Mouse (Mus musculus): ENCODE results near the gene Kif3c. TPM values are rescaled to one million over a fixed set of nuclear protein-coding genes. Genes with fewer than 3 reads are reported as not detected.

The Kif3c gene
- polyA plus RNA-seq, 1 experiment from 2014 or later = 66.9 TPM

- Histone ChIP-seq H3K9ac (replicated peaks; ENCODE audit: low read depth, low read length) (peak overlapping the region; percentile 93), H3K27me3 (ENCODE audit: control insufficient read depth, insufficient read depth, low read length) (no peaks in the 10 kb centered on the region), H3K9me3 (ENCODE audit: control insufficient read depth, low read length) (no peaks in the 10 kb centered on the region), H3K4me3 (ENCODE audit: low read depth, low read length) (peak overlapping the region; percentile 83), H3K4me2 (ENCODE audit: low read depth, low read length) (peak overlapping the region; percentile 86), H3K27ac (ENCODE audit: low read depth, low read length) (peak overlapping the region; percentile 94), H3K36me3 (ENCODE audit: control insufficient read depth, insufficient read depth, low read length) (peaks cover 14% of the 10 kb centered on the region; the same call in 1 of the 2 replicates), H3K4me1 (ENCODE audit: control insufficient read depth, insufficient read depth, low read length) (peaks cover 44% of the 10 kb centered on the region)
- WGBS = under 1% methylated on average over 31 of the region's 31 CpGs
- peak; percentile 38 for ATAC-seq (ENCODE audit: low read depth)
Observed at GRCm38 (mm10) chr12:3365449-3366189, 687 bp downstream of the Kif3c start.

- H3K4me1 ChIP-seq (ENCODE audit: control insufficient read depth, insufficient read depth, low read length) = peaks cover 51% of the 10 kb centered on the region
- peak overlapping the region; percentile 83 for H3K4me3 ChIP-seq (ENCODE audit: low read depth, low read length)
- peaks cover 14% of the 10 kb centered on the region; the same call in 1 of the 2 replicates for H3K36me3 ChIP-seq (ENCODE audit: control insufficient read depth, insufficient read depth, low read length)
- H3K27me3 ChIP-seq (ENCODE audit: control insufficient read depth, insufficient read depth, low read length) = no peaks in the 10 kb centered on the region
- H3K27ac ChIP-seq (ENCODE audit: low read depth, low read length) = peak overlapping the region; percentile 94
- peak overlapping the region; percentile 86 for H3K4me2 ChIP-seq (ENCODE audit: low read depth, low read length)
- peak overlapping the region; percentile 93 for H3K9ac ChIP-seq (replicated peaks; ENCODE audit: low read depth, low read length)
- WGBS = 63% methylated on average over 22 of the region's 22 CpGs
- peak; percentile 15 for ATAC-seq (ENCODE audit: low read depth)
- no peaks in the 10 kb centered on the region for H3K9me3 ChIP-seq (ENCODE audit: control insufficient read depth, low read length)
Observed at GRCm38 (mm10) chr12:3366190-3366956, 1.4 kb downstream of the Kif3c start.

- WGBS = 94% methylated on average over 14 of the region's 14 CpGs
- Histone ChIP-seq H3K4me2 (ENCODE audit: low read depth, low read length) (peak overlapping the region; percentile 86), H3K9me3 (ENCODE audit: control insufficient read depth, low read length) (no peaks in the 10 kb centered on the region), H3K36me3 (ENCODE audit: control insufficient read depth, insufficient read depth, low read length) (peaks cover 14% of the 10 kb centered on the region; the same call in 1 of the 2 replicates), H3K27ac (ENCODE audit: low read depth, low read length) (no peak overlapping the region), H3K9ac (replicated peaks; ENCODE audit: low read depth, low read length) (no peak overlapping the region), H3K4me3 (ENCODE audit: low read depth, low read length) (peak overlapping the region; percentile 83), H3K27me3 (ENCODE audit: control insufficient read depth, insufficient read depth, low read length) (no peaks in the 10 kb centered on the region), H3K4me1 (ENCODE audit: control insufficient read depth, insufficient read depth, low read length) (peaks cover 57% of the 10 kb centered on the region)
- no peak for ATAC-seq (ENCODE audit: low read depth)
Observed at GRCm38 (mm10) chr12:3366957-3367260, 2.0 kb downstream of the Kif3c start.

- Histone ChIP-seq H3K9me3 (ENCODE audit: control insufficient read depth, low read length) (no peaks in the 10 kb centered on the region), H3K4me1 (ENCODE audit: control insufficient read depth, insufficient read depth, low read length) (peaks cover 68% of the 10 kb centered on the region), H3K4me2 (ENCODE audit: low read depth, low read length) (peak overlapping the region; percentile 86), H3K27me3 (ENCODE audit: control insufficient read depth, insufficient read depth, low read length) (no peaks in the 10 kb centered on the region), H3K4me3 (ENCODE audit: low read depth, low read length) (peak overlapping the region; percentile 36), H3K9ac (replicated peaks; ENCODE audit: low read depth, low read length) (peak overlapping the region; percentile 46), H3K27ac (ENCODE audit: low read depth, low read length) (peak overlapping the region; percentile 44), H3K36me3 (ENCODE audit: control insufficient read depth, insufficient read depth, low read length) (peaks cover 14% of the 10 kb centered on the region; the same call in 1 of the 2 replicates)
- ATAC-seq (ENCODE audit: low read depth) = no peak
- WGBS = 38% methylated on average over 3 of the region's 3 CpGs
Observed at GRCm38 (mm10) chr12:3368771-3369170, 3.8 kb downstream of the Kif3c start.

- ATAC-seq (ENCODE audit: low read depth) = peak; percentile 30; the same call in 1 of the 2 replicates
- Histone ChIP-seq H3K27ac (ENCODE audit: low read depth, low read length) (peak overlapping the region; percentile 68), H3K9me3 (ENCODE audit: control insufficient read depth, low read length) (no peaks in the 10 kb centered on the region), H3K9ac (replicated peaks; ENCODE audit: low read depth, low read length) (peak overlapping the region; percentile 46), H3K4me2 (ENCODE audit: low read depth, low read length) (peak overlapping the region; percentile 86), H3K36me3 (ENCODE audit: control insufficient read depth, insufficient read depth, low read length) (peaks cover 14% of the 10 kb centered on the region), H3K27me3 (ENCODE audit: control insufficient read depth, insufficient read depth, low read length) (no peaks in the 10 kb centered on the region), H3K4me1 (ENCODE audit: control insufficient read depth, insufficient read depth, low read length) (peaks cover 64% of the 10 kb centered on the region), H3K4me3 (ENCODE audit: low read depth, low read length) (peak overlapping the region; percentile 36)
- WGBS = 12% methylated on average over 11 of the region's 11 CpGs
Observed at GRCm38 (mm10) chr12:3370979-3371925, 6.3 kb downstream of the Kif3c start.

GRCm38 (mm10) chr12:3371991-3372390, 7.1 kb downstream of the Kif3c start:
- H3K4me2 ChIP-seq (ENCODE audit: low read depth, low read length) = peak overlapping the region; percentile 86
- no peaks in the 10 kb centered on the region for H3K27me3 ChIP-seq (ENCODE audit: control insufficient read depth, insufficient read depth, low read length)
- peaks cover 57% of the 10 kb centered on the region for H3K4me1 ChIP-seq (ENCODE audit: control insufficient read depth, insufficient read depth, low read length)
- peak overlapping the region; percentile 46; the same call in 1 of the 2 replicates for H3K9ac ChIP-seq (replicated peaks; ENCODE audit: low read depth, low read length)
- peak overlapping the region; percentile 36 for H3K4me3 ChIP-seq (ENCODE audit: low read depth, low read length)
- no peaks in the 10 kb centered on the region for H3K9me3 ChIP-seq (ENCODE audit: control insufficient read depth, low read length)
- WGBS = 62% methylated on average over 3 of the region's 3 CpGs
- peak overlapping the region; percentile 68 for H3K27ac ChIP-seq (ENCODE audit: low read depth, low read length)
- ATAC-seq (ENCODE audit: low read depth) = no peak
- H3K36me3 ChIP-seq (ENCODE audit: control insufficient read depth, insufficient read depth, low read length) = peaks cover 7% of the 10 kb centered on the region

- Histone ChIP-seq H3K36me3 (ENCODE audit: control insufficient read depth, insufficient read depth, low read length) (peaks cover 4% of the 10 kb centered on the region), H3K27ac (ENCODE audit: low read depth, low read length) (no peak overlapping the region), H3K9me3 (ENCODE audit: control insufficient read depth, low read length) (no peaks in the 10 kb centered on the region), H3K27me3 (ENCODE audit: control insufficient read depth, insufficient read depth, low read length) (no peaks in the 10 kb centered on the region), H3K4me3 (ENCODE audit: low read depth, low read length) (no peak overlapping the region), H3K4me2 (ENCODE audit: low read depth, low read length) (no peak overlapping the region), H3K9ac (replicated peaks; ENCODE audit: low read depth, low read length) (no peak overlapping the region), H3K4me1 (ENCODE audit: control insufficient read depth, insufficient read depth, low read length) (peaks cover 43% of the 10 kb centered on the region)
- no peak for ATAC-seq (ENCODE audit: low read depth)
- WGBS = 94% methylated on average over 6 of the region's 6 CpGs
Observed at GRCm38 (mm10) chr12:3373566-3373965, 8.6 kb downstream of the Kif3c start.

- Histone ChIP-seq H3K9me3 (ENCODE audit: control insufficient read depth, low read length) (no peaks in the 10 kb centered on the region), H3K27ac (ENCODE audit: low read depth, low read length) (no peak overlapping the region), H3K4me2 (ENCODE audit: low read depth, low read length) (no peak overlapping the region), H3K4me3 (ENCODE audit: low read depth, low read length) (no peak overlapping the region), H3K27me3 (ENCODE audit: control insufficient read depth, insufficient read depth, low read length) (no peaks in the 10 kb centered on the region), H3K36me3 (ENCODE audit: control insufficient read depth, insufficient read depth, low read length) (peaks cover 9% of the 10 kb centered on the region; the same call in 1 of the 2 replicates), H3K9ac (replicated peaks; ENCODE audit: low read depth, low read length) (no peak overlapping the region), H3K4me1 (ENCODE audit: control insufficient read depth, insufficient read depth, low read length) (peaks cover 33% of the 10 kb centered on the region)
- ATAC-seq (ENCODE audit: low read depth) = no peak
- WGBS = 78% methylated on average over 5 of the region's 5 CpGs
Observed at GRCm38 (mm10) chr12:3374552-3374951, 9.6 kb downstream of the Kif3c start.

All from neural tube, embryonic 14.5 days (tissue).